Mouse (Mus musculus): ENCODE measurements around the gene Ssna1.

- TF ChIP-seq CTCF (IDR thresholded peaks at IDR 0.05) (no peak), EP300 (IDR thresholded peaks at IDR 0.05) (no peak)
Observed at GRCm38 (mm10) chr2:25221331-25221772, 50.9 kb downstream of the Ssna1 start.
